Mouse (Mus musculus) hindbrain, embryonic 12.5 days (tissue): ENCODE results near the gene Ntan1. TPM values are rescaled to one million over a fixed set of nuclear protein-coding genes. Genes with fewer than 3 reads are reported as not detected.
A peak's percentile ranks its signal among the peaks of the same experiment; 100 is the strongest.

ENCODE experiments used
- ATAC-seq: fragments of 200-750 bp; cut with Nextera tagmentation; 2 replicates; pipeline ENCODE4 v1.8.0; 2017; ENCODE audit warnings: moderate TSS enrichment; ENCODE audit not compliant: low FRiP score
- H3K27ac ChIP-seq: fragments of 300-500 bp; sonication (generic); 2 replicates; pipeline ENCODE4 v1.5.1; 2016; ENCODE audit warnings: mild to moderate bottlenecking
- H3K27me3 ChIP-seq: fragments of 300-500 bp; sonication (generic); 2 replicates; pipeline ENCODE4 v1.6.1; 2016; ENCODE audit warnings: mild to moderate bottlenecking
- H3K36me3 ChIP-seq: fragments of 300-500 bp; sonication (generic); 2 replicates; pipeline ENCODE4 v1.6.1; 2016; ENCODE audit warnings: mild to moderate bottlenecking
- H3K4me1 ChIP-seq: fragments of 300-500 bp; sonication (generic); 2 replicates; pipeline ENCODE4 v1.6.1; 2016
- H3K4me2 ChIP-seq: fragments of 300-500 bp; sonication (generic); replicated peaks from 2 replicates; pipeline ENCODE4 v1.6.1; 2016; ENCODE audit warnings: mild to moderate bottlenecking
- H3K4me3 ChIP-seq: fragments of 300-500 bp; sonication (generic); 2 replicates; pipeline ENCODE4 v1.5.1; 2016; ENCODE audit warnings: mild to moderate bottlenecking
- H3K9ac ChIP-seq: fragments of 300-500 bp; sonication (generic); 2 replicates; pipeline ENCODE4 v1.6.1; 2016; ENCODE audit warnings: mild to moderate bottlenecking, moderate library complexity
- H3K9me3 ChIP-seq: fragments of 300-500 bp; sonication (generic); replicated peaks from 2 replicates; pipeline ENCODE4 v1.6.1; 2016; ENCODE audit warnings: mild to moderate bottlenecking
- WGBS: fragments of 180-500 bp; shearing (Covaris S2); methylation state at CpG from one replicate; pipeline ENCODE4 v1.1.7; 2016; 5-methylcytosine and 5-hydroxymethylcytosine counted together
- polyA plus RNA-seq: library from polyadenylated mRNA; unstranded; fragments of >200 nt; fragmentation: Nextera tagmentation; extraction: Ambion mirVana; gene quantifications from 2 replicates; pipeline ENCODE4 v1.2.1, GENCODE M21; 2016

Gene Ntan1
- polyA plus RNA-seq, 1 experiment from 2014 or later: 198 TPM

DNA sequence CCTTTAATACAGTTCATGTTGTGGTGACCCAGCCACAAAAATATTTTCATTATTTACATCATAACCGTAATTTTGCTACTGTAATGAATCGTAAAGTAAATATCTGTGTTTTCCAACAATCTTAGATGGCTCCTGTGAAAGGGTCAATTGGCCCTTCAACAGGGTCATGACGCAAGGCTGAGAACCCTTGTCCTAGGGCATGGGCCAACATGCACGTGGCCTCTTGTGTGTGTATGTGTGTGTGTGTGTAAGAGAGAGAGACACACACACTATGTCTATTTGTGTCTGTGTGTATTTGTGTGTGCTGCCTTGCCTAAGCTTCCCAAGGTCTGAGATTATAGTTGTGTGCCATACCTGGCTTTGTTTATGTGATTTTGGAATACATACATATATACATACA lies 11.0 kb upstream of the Ntan1 start:
- H3K4me2 ChIP-seq: no peak overlapping the region
- no peak overlapping the region for H3K27ac ChIP-seq
- H3K27me3 ChIP-seq: no peaks in the 10 kb centered on the region
- no peak overlapping the region for H3K9ac ChIP-seq
- ATAC-seq: no peak
- 95% methylated on average over 4 of the region's 4 CpGs for WGBS
- H3K9me3 ChIP-seq: no peaks in the 10 kb centered on the region
- H3K4me3 ChIP-seq: no peak overlapping the region
- H3K36me3 ChIP-seq: peaks cover 95% of the 10 kb centered on the region
- H3K4me1 ChIP-seq: no peaks in the 10 kb centered on the region

GRCm38 (mm10) chr16:13808410-13808809 lies 10.2 kb upstream of the Ntan1 start:
- Histone ChIP-seq H3K4me2 (no peak overlapping the region), H3K36me3 (peaks cover 98% of the 10 kb centered on the region), H3K4me3 (no peak overlapping the region), H3K9ac (no peak overlapping the region), H3K9me3 (no peaks in the 10 kb centered on the region), H3K4me1 (no peaks in the 10 kb centered on the region), H3K27ac (no peak overlapping the region), H3K27me3 (no peaks in the 10 kb centered on the region)
- ATAC-seq: no peak
- WGBS: 91% methylated on average over 7 of the region's 7 CpGs

DNA sequence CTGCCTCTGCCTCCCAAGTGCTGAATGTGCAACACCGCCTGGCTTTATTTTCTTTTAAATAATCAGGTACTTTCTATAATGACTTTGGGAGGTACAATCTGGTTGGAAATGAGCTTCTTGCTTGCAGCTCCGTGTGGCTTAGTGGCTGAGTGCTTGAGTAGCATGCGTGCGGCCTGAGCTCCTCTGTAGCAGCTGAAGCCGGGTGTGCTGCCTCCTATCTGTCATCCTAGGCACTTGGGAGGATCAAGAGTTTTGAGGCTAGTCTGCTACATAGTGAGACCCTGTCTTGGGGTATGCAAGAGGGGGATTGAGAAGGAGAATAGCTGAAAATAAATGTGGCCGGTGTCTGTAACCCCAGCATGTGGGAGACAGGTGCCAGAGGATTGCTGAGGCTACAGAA lies 6.5 kb upstream of the Ntan1 start:
- Histone ChIP-seq H3K4me1 (no peaks in the 10 kb centered on the region), H3K36me3 (peaks cover 87% of the 10 kb centered on the region)
- 92% methylated on average over 6 of the region's 6 CpGs for WGBS

GRCm38 (mm10) chr16:13813200-13813599 lies 5.4 kb upstream of the Ntan1 start:
- Histone ChIP-seq H3K36me3 (peaks cover 77% of the 10 kb centered on the region), H3K4me2 (no peak overlapping the region)

More for the DNA sequence above, 6.5 kb upstream of the Ntan1 start:
- Histone ChIP-seq H3K4me2 (no peak overlapping the region), H3K27ac (no peak overlapping the region), H3K27me3 (no peaks in the 10 kb centered on the region), H3K9ac (no peak overlapping the region), H3K9me3 (no peaks in the 10 kb centered on the region), H3K4me3 (no peak overlapping the region)
- ATAC-seq: no peak

GRCm38 (mm10) chr16:13819394-13819743 lies 724 bp downstream of the Ntan1 start:
- no peaks in the 10 kb centered on the region for H3K9me3 ChIP-seq
- peak overlapping the region; percentile 60 for H3K4me3 ChIP-seq
- H3K4me2 ChIP-seq: peak overlapping the region; percentile 66
- WGBS: under 1% methylated on average over 36 of the region's 36 CpGs
- H3K27me3 ChIP-seq: no peaks in the 10 kb centered on the region
- peak overlapping the region; percentile 73 for H3K9ac ChIP-seq
- peak overlapping the region; percentile 96 for H3K27ac ChIP-seq
- peaks cover 22% of the 10 kb centered on the region for H3K4me1 ChIP-seq
- peak; percentile 63 for ATAC-seq
- peaks cover 22% of the 10 kb centered on the region for H3K36me3 ChIP-seq

More at GRCm38 (mm10) chr16:13813200-13813599, 5.4 kb upstream of the Ntan1 start:
- H3K27ac ChIP-seq: no peak overlapping the region
- no peaks in the 10 kb centered on the region for H3K9me3 ChIP-seq
- no peaks in the 10 kb centered on the region for H3K27me3 ChIP-seq
- H3K4me1 ChIP-seq: peaks cover 2% of the 10 kb centered on the region
- 92% methylated on average over 3 of the region's 3 CpGs for WGBS
- no peak overlapping the region for H3K9ac ChIP-seq
- H3K4me3 ChIP-seq: no peak overlapping the region
- ATAC-seq: no peak

DNA sequence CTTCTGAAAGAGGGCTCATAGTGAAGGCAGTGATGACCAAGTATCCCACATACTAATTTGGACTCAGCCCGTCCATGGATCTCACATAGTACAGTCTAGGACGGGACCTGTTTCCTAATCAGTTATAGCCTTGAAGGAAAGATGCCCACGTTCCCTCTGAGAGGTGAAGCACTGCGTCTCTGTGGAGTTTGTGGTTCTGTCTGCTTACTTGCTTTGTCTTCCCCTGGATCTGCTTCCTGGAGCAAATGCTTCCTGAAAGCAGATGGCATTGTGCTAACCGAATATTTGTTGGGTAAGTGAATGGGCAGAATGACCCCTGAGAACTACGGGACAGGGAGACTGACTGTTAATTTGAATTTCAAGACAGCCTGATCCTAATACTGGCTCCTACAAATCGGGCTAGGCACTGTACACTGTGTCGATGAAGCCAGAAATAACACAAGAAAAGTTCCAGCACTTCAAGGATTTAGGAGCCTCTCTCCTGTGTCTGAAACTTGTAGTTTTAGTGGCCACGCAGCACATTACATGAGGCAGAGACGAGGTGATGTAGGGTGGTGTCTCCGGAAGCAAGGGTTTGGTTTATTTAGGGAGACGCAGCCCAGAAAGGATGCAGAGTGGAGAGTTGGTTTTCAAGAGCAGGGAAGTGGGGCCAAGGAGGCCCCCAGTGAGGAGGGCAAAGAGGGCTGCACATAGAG lies 1.3 kb downstream of the Ntan1 start:
- ATAC-seq: peak; percentile 2
- H3K27ac ChIP-seq: peak overlapping the region; percentile 96
- H3K4me2 ChIP-seq: peak overlapping the region; percentile 66
- peak overlapping the region; percentile 73 for H3K9ac ChIP-seq
- H3K4me1 ChIP-seq: peaks cover 22% of the 10 kb centered on the region
- H3K27me3 ChIP-seq: no peaks in the 10 kb centered on the region
- no peaks in the 10 kb centered on the region for H3K9me3 ChIP-seq
- peak overlapping the region; percentile 60 for H3K4me3 ChIP-seq
- WGBS: 41% methylated on average over 12 of the region's 12 CpGs
- H3K36me3 ChIP-seq: peaks cover 16% of the 10 kb centered on the region

GRCm38 (mm10) chr16:13820771-13821170 lies 2.1 kb downstream of the Ntan1 start:
- H3K27me3 ChIP-seq: no peaks in the 10 kb centered on the region
- 93% methylated on average over 5 of the region's 5 CpGs for WGBS
- no peaks in the 10 kb centered on the region for H3K9me3 ChIP-seq
- peaks cover 10% of the 10 kb centered on the region for H3K36me3 ChIP-seq
- peak overlapping the region; percentile 60; the same call in 1 of the 2 replicates for H3K4me3 ChIP-seq
- peak overlapping the region; percentile 66 for H3K4me2 ChIP-seq
- ATAC-seq: no peak
- no peak overlapping the region for H3K9ac ChIP-seq
- peaks cover 22% of the 10 kb centered on the region for H3K4me1 ChIP-seq
- no peak overlapping the region for H3K27ac ChIP-seq

- H3K9me3 ChIP-seq: no peaks in the 10 kb centered on the region
- no peak overlapping the region for H3K9ac ChIP-seq
- peaks cover 38% of the 10 kb centered on the region for H3K36me3 ChIP-seq
- ATAC-seq: no peak
- H3K4me3 ChIP-seq: no peak overlapping the region
- WGBS: 80% methylated on average over 7 of the region's 7 CpGs
- no peaks in the 10 kb centered on the region for H3K27me3 ChIP-seq
- no peak overlapping the region for H3K27ac ChIP-seq
- peaks cover 5% of the 10 kb centered on the region; the same call in 1 of the 2 replicates for H3K4me1 ChIP-seq
- no peak overlapping the region for H3K4me2 ChIP-seq
Observed at GRCm38 (mm10) chr16:13825781-13826490, 7.3 kb downstream of the Ntan1 start.

- no peak for ATAC-seq
- 88% methylated on average over 4 of the region's 4 CpGs for WGBS
Observed at GRCm38 (mm10) chr16:13826511-13826910, 7.9 kb downstream of the Ntan1 start.

GRCm38 (mm10) chr16:13830444-13830843 lies 11.8 kb downstream of the Ntan1 start:
- H3K4me1 ChIP-seq: no peaks in the 10 kb centered on the region
- H3K36me3 ChIP-seq: peaks cover 81% of the 10 kb centered on the region
- H3K27me3 ChIP-seq: no peaks in the 10 kb centered on the region
- no peak overlapping the region for H3K9ac ChIP-seq
- H3K9me3 ChIP-seq: no peaks in the 10 kb centered on the region
- 92% methylated on average over 10 of the region's 10 CpGs for WGBS
- ATAC-seq: no peak
- H3K27ac ChIP-seq: no peak overlapping the region
- no peak overlapping the region for H3K4me3 ChIP-seq
- no peak overlapping the region for H3K4me2 ChIP-seq

More at GRCm38 (mm10) chr16:13826511-13826910, 7.9 kb downstream of the Ntan1 start:
- H3K27ac ChIP-seq: no peak overlapping the region
- H3K36me3 ChIP-seq: peaks cover 43% of the 10 kb centered on the region
- no peaks in the 10 kb centered on the region for H3K9me3 ChIP-seq
- no peak overlapping the region for H3K4me2 ChIP-seq
- no peak overlapping the region for H3K4me3 ChIP-seq
- peaks cover 4% of the 10 kb centered on the region; the same call in 1 of the 2 replicates for H3K4me1 ChIP-seq
- H3K27me3 ChIP-seq: no peaks in the 10 kb centered on the region
- H3K9ac ChIP-seq: no peak overlapping the region

GRCm38 (mm10) chr16:13831606-13832005 lies 13.0 kb downstream of the Ntan1 start:
- H3K27ac ChIP-seq: no peak overlapping the region
- no peaks in the 10 kb centered on the region for H3K9me3 ChIP-seq
- no peak overlapping the region for H3K4me3 ChIP-seq
- 89% methylated on average over 5 of the region's 5 CpGs for WGBS
- no peaks in the 10 kb centered on the region for H3K4me1 ChIP-seq
- H3K9ac ChIP-seq: no peak overlapping the region
- no peaks in the 10 kb centered on the region for H3K27me3 ChIP-seq
- H3K36me3 ChIP-seq: peaks cover 92% of the 10 kb centered on the region
- H3K4me2 ChIP-seq: no peak overlapping the region
- no peak for ATAC-seq

DNA sequence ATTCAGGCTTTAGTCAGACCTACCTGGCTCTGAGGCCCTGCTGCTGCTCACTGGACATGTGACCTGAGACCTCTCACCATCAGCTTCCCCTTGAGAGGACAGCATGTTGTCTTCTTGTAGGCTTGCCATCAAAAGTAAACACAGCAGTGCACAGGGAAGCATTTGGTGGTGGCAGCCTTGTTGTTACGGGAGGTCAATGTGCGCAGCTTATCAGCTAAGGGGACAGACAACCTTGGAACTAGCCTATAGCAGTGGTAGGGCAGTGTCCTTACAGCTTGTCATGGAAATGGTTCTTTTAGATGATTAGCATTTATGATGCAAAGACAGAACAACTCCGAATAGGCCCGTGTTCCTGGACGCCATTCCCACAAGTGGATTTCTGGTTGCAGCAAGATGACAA lies 15.7 kb downstream of the Ntan1 start:
- 96% methylated on average over 5 of the region's 5 CpGs for WGBS
- no peaks in the 10 kb centered on the region for H3K4me1 ChIP-seq
- H3K4me3 ChIP-seq: no peak overlapping the region
- no peaks in the 10 kb centered on the region for H3K9me3 ChIP-seq
- H3K27me3 ChIP-seq: no peaks in the 10 kb centered on the region
- H3K36me3 ChIP-seq: peaks cover 96% of the 10 kb centered on the region
- no peak overlapping the region for H3K4me2 ChIP-seq
- no peak overlapping the region for H3K9ac ChIP-seq
- no peak for ATAC-seq
- H3K27ac ChIP-seq: no peak overlapping the region
